Mouse (Mus musculus) E14TG2a.4 (cell line): ENCODE results near the gene Plin2.

Experiments
- H3K27me3 ChIP-seq: 2 replicates; pipeline ENCODE4 v1.6.1; 2014; ENCODE audit warnings: low read length, control low read depth; ENCODE audit not compliant: insufficient read depth
- H3K36me3 ChIP-seq: 2 replicates; pipeline ENCODE4 v1.6.1; 2014; ENCODE audit warnings: low read length, control low read depth; ENCODE audit not compliant: insufficient read depth
- H3K4me1 ChIP-seq: replicated peaks from 2 replicates; pipeline ENCODE4 v1.6.1; 2014; ENCODE audit warnings: low read depth, low read length, control low read depth
- H3K4me3 ChIP-seq: replicated peaks from 2 replicates; pipeline ENCODE4 v1.5.1; 2014; ENCODE audit warnings: mild to moderate bottlenecking, low read length
- H3K9me3 ChIP-seq: 2 replicates; pipeline ENCODE4 v1.6.1; 2014; ENCODE audit warnings: low read length, control low read depth
- CTCF ChIP-seq: conservative IDR thresholded peaks from 2 replicates; pipeline ENCODE4 v1.5.1; 2014; ENCODE audit warnings: low read length
- NANOG ChIP-seq: IDR thresholded peaks from 2 replicates; pipeline ENCODE4 v1.6.1; 2014; ENCODE audit warnings: borderline replicate concordance, low read length, mixed read lengths
- POU5F1 ChIP-seq: IDR thresholded peaks from 2 replicates; pipeline ENCODE4 v1.6.1; 2014; ENCODE audit warnings: low read length, borderline replicate concordance

The Plin2 gene

GRCm38 (mm10) chr4:86699161-86699865 is 29.5 kb upstream of the Plin2 start:
- H3K27me3 ChIP-seq, result no peaks in the 10 kb centered on the region
- TF ChIP-seq POU5F1 (no peak), NANOG (no peak), CTCF (no peak)
- H3K9me3 ChIP-seq, result no peaks in the 10 kb centered on the region; the same call in 1 of the 2 replicates
- H3K4me1 ChIP-seq, result no peaks in the 10 kb centered on the region; the same call in 1 of the 2 replicates
- H3K36me3 ChIP-seq, result no peaks in the 10 kb centered on the region
- no peak overlapping the region for H3K4me3 ChIP-seq

- H3K27me3 ChIP-seq, result no peaks in the 10 kb centered on the region
- H3K4me1 ChIP-seq, result no peaks in the 10 kb centered on the region; the same call in 1 of the 2 replicates
- no peak for TF ChIP-seq POU5F1
- peak; percentile 70 for TF ChIP-seq CTCF
- no peak for TF ChIP-seq NANOG
- no peak overlapping the region for H3K4me3 ChIP-seq
- no peaks in the 10 kb centered on the region for H3K9me3 ChIP-seq
- no peaks in the 10 kb centered on the region for H3K36me3 ChIP-seq
Observed at GRCm38 (mm10) chr4:86696890-86697289, 27.0 kb upstream of the Plin2 start.

DNA sequence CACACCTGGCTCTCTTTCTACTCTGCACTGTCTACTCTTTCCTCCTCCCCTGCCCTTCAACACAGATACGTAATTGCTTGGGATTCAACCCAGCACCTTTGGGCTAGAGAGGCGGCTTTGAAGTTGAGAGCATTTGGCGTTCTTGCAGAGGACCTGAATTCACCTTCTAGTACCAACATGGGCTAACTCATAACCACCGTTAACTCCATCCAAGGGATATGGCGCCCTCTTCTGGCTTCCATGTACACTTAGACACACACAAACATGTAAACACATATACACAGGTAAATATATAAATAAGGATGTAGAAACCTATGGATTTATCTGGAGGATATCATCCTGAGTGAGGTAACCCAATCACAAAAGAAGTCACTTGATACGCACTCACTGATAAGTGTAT is 25.2 kb upstream of the Plin2 start:
- H3K9me3 ChIP-seq, result no peaks in the 10 kb centered on the region

DNA sequence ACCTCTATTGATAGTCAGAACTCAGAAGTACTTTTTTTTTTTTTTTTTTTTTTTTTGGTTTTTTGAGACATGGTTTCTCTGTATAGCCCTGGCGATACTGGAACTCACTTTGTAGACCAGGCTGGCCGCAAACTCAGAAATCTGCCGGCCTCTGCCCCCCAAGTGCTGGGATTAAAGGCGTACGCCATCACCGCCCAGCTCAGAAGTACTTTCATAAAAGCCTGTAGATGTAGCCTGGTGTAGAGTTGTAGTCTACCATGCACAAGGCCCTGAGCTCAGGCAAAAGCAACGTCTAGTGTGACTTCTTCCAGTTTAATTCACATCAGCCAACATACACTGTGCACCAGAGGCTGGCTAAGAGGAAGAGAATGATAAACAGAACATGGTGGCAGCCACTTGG is 23.1 kb upstream of the Plin2 start:
- Histone ChIP-seq H3K27me3 (no peaks in the 10 kb centered on the region), H3K36me3 (no peaks in the 10 kb centered on the region), H3K4me3 (no peak overlapping the region), H3K4me1 (peaks cover 5% of the 10 kb centered on the region), H3K9me3 (no peaks in the 10 kb centered on the region)
- no peak for TF ChIP-seq CTCF
- TF ChIP-seq NANOG, result no peak
- no peak for TF ChIP-seq POU5F1

More for the DNA sequence above, 25.2 kb upstream of the Plin2 start:
- Histone ChIP-seq H3K36me3 (no peaks in the 10 kb centered on the region), H3K4me1 (peaks cover 5% of the 10 kb centered on the region), H3K27me3 (no peaks in the 10 kb centered on the region), H3K4me3 (no peak overlapping the region)
- peak; percentile 50 for TF ChIP-seq CTCF
- no peak for TF ChIP-seq POU5F1

GRCm38 (mm10) chr4:86691290-86691689 is 21.4 kb upstream of the Plin2 start:
- Histone ChIP-seq H3K36me3 (no peaks in the 10 kb centered on the region), H3K9me3 (no peaks in the 10 kb centered on the region), H3K27me3 (no peaks in the 10 kb centered on the region), H3K4me3 (no peak overlapping the region), H3K4me1 (peaks cover 5% of the 10 kb centered on the region)
- TF ChIP-seq NANOG (no peak), CTCF (no peak), POU5F1 (no peak)

- no peaks in the 10 kb centered on the region for H3K36me3 ChIP-seq
- H3K4me1 ChIP-seq, result peaks cover 5% of the 10 kb centered on the region
- TF ChIP-seq NANOG (no peak), CTCF (no peak), POU5F1 (no peak)
- H3K9me3 ChIP-seq, result no peaks in the 10 kb centered on the region
- no peak overlapping the region for H3K4me3 ChIP-seq
- no peaks in the 10 kb centered on the region for H3K27me3 ChIP-seq
Observed at GRCm38 (mm10) chr4:86690768-86691167, 20.9 kb upstream of the Plin2 start.

- H3K4me1 ChIP-seq, result peaks cover 5% of the 10 kb centered on the region
- H3K4me3 ChIP-seq, result no peak overlapping the region
- H3K27me3 ChIP-seq, result no peaks in the 10 kb centered on the region
- TF ChIP-seq NANOG (no peak), CTCF (no peak), POU5F1 (no peak)
- H3K36me3 ChIP-seq, result no peaks in the 10 kb centered on the region
- no peaks in the 10 kb centered on the region for H3K9me3 ChIP-seq
Observed at GRCm38 (mm10) chr4:86690194-86690593, 20.3 kb upstream of the Plin2 start.

- Histone ChIP-seq H3K27me3 (no peaks in the 10 kb centered on the region), H3K9me3 (no peaks in the 10 kb centered on the region), H3K36me3 (no peaks in the 10 kb centered on the region), H3K4me3 (no peak overlapping the region), H3K4me1 (peaks cover 5% of the 10 kb centered on the region)
- no peak for TF ChIP-seq NANOG
- TF ChIP-seq CTCF, result no peak
- TF ChIP-seq POU5F1, result no peak
Observed at GRCm38 (mm10) chr4:86689056-86689735, 19.3 kb upstream of the Plin2 start.

GRCm38 (mm10) chr4:86686564-86686963 is 16.7 kb upstream of the Plin2 start:
- no peaks in the 10 kb centered on the region for H3K36me3 ChIP-seq
- TF ChIP-seq NANOG, result no peak
- TF ChIP-seq CTCF, result no peak
- TF ChIP-seq POU5F1, result no peak
- H3K9me3 ChIP-seq, result no peaks in the 10 kb centered on the region
- peaks cover 10% of the 10 kb centered on the region for H3K4me1 ChIP-seq
- peaks cover 2% of the 10 kb centered on the region; the same call in 1 of the 2 replicates for H3K27me3 ChIP-seq
- no peak overlapping the region for H3K4me3 ChIP-seq
